Mouse (Mus musculus): ENCODE measurements around the gene Anxa7. TPM values are rescaled to one million over a fixed set of nuclear protein-coding genes. Genes with fewer than 3 reads are reported as not detected.

Anxa7 gene
- polyA plus RNA-seq (2015; fragmentation: Nextera tagmentation; extraction: Ambion mirVana): 41.2 and 41.5 TPM in 2 replicates

- Histone ChIP-seq H3K27me3 (no peaks in the 10 kb centered on the region), H3K4me3 (replicated peaks) (peak within 1 kb of the TSS; percentile 84), H3K36me3 (replicated peaks) (peaks cover 12% of the 10 kb centered on the region; the same call in 1 of the 2 replicates), H3K9ac (peak within 1 kb of the TSS; percentile 83), H3K9me3 (replicated peaks) (no peaks in the 10 kb centered on the region), H3K27ac (replicated peaks) (peak within 1 kb of the TSS; percentile 92), H3K4me2 (peak within 1 kb of the TSS; percentile 82), H3K4me1 (replicated peaks) (peaks cover 40% of the 10 kb centered on the region)
- under 1% methylated on average over 48 of the region's 48 CpGs for WGBS (ENCODE audit: insufficient replicate concordance)
- peak; percentile 80 for ATAC-seq (ENCODE audit: insufficient read depth)
These were observed at the start of gene Anxa7 for GRCm38 (mm10) chr14:20479291-20480194. Gene Anxa7, minus strand, starts transcription at chr14:20480133.

GRCm38 (mm10) chr14:20529643-20530042, 49.7 kb upstream of the Anxa7 start:
- no peak overlapping the region for H3K9ac ChIP-seq
- H3K4me3 ChIP-seq (replicated peaks): no peak overlapping the region
- WGBS (ENCODE audit: insufficient replicate concordance): 41% methylated on average over 4 of the region's 4 CpGs
- ATAC-seq (ENCODE audit: insufficient read depth): no peak
- no peaks in the 10 kb centered on the region for H3K4me1 ChIP-seq (replicated peaks)
- H3K27ac ChIP-seq (replicated peaks): no peak overlapping the region
- H3K9me3 ChIP-seq (replicated peaks): no peaks in the 10 kb centered on the region
- H3K27me3 ChIP-seq: no peaks in the 10 kb centered on the region
- no peak overlapping the region for H3K4me2 ChIP-seq
- peaks cover 13% of the 10 kb centered on the region for H3K36me3 ChIP-seq (replicated peaks)

- Histone ChIP-seq H3K4me3 (replicated peaks) (no peak overlapping the region), H3K27ac (replicated peaks) (no peak overlapping the region), H3K4me1 (replicated peaks) (no peaks in the 10 kb centered on the region), H3K9me3 (replicated peaks) (no peaks in the 10 kb centered on the region), H3K27me3 (no peaks in the 10 kb centered on the region), H3K36me3 (replicated peaks) (peaks cover 45% of the 10 kb centered on the region), H3K4me2 (no peak overlapping the region), H3K9ac (no peak overlapping the region)
- 91% methylated on average over 2 of the region's 2 CpGs for WGBS (ENCODE audit: insufficient replicate concordance)
- ATAC-seq (ENCODE audit: insufficient read depth): no peak
These were observed 40.2 kb upstream of the Anxa7 start for GRCm38 (mm10) chr14:20520179-20520578.

- H3K4me3 ChIP-seq (replicated peaks): no peak overlapping the region
- WGBS (ENCODE audit: insufficient replicate concordance): 85% methylated on average over 2 of the region's 2 CpGs
- H3K9me3 ChIP-seq (replicated peaks): no peaks in the 10 kb centered on the region
- H3K36me3 ChIP-seq (replicated peaks): peaks cover 29% of the 10 kb centered on the region
- no peak for ATAC-seq (ENCODE audit: insufficient read depth)
- no peak overlapping the region for H3K9ac ChIP-seq
- H3K27me3 ChIP-seq: no peaks in the 10 kb centered on the region
- no peak overlapping the region for H3K27ac ChIP-seq (replicated peaks)
- peaks cover 2% of the 10 kb centered on the region; the same call in 1 of the 2 replicates for H3K4me1 ChIP-seq (replicated peaks)
- no peak overlapping the region for H3K4me2 ChIP-seq
These were observed 28.5 kb upstream of the Anxa7 start for GRCm38 (mm10) chr14:20508424-20508823.

- WGBS (ENCODE audit: insufficient replicate concordance): 87% methylated on average over 10 of the region's 10 CpGs
- Histone ChIP-seq H3K27ac (replicated peaks) (no peak overlapping the region), H3K9ac (no peak overlapping the region), H3K36me3 (replicated peaks) (peaks cover 31% of the 10 kb centered on the region), H3K27me3 (no peaks in the 10 kb centered on the region), H3K4me3 (replicated peaks) (no peak overlapping the region), H3K9me3 (replicated peaks) (no peaks in the 10 kb centered on the region), H3K4me2 (no peak overlapping the region), H3K4me1 (replicated peaks) (no peaks in the 10 kb centered on the region)
- ATAC-seq (ENCODE audit: insufficient read depth): no peak
These were observed 23.0 kb upstream of the Anxa7 start for GRCm38 (mm10) chr14:20502966-20503365.

GRCm38 (mm10) chr14:20499982-20500381, 20.0 kb upstream of the Anxa7 start:
- Histone ChIP-seq H3K27me3 (no peaks in the 10 kb centered on the region), H3K4me3 (replicated peaks) (no peak overlapping the region), H3K36me3 (replicated peaks) (peaks cover 43% of the 10 kb centered on the region), H3K4me1 (replicated peaks) (0 out of 2 replicates have a peak, but pooled peaks cover 2% of the 10 kb centered on the region), H3K27ac (replicated peaks) (no peak overlapping the region), H3K9ac (no peak overlapping the region), H3K9me3 (replicated peaks) (no peaks in the 10 kb centered on the region), H3K4me2 (no peak overlapping the region)
- WGBS (ENCODE audit: insufficient replicate concordance): 81% methylated on average over 3 of the region's 3 CpGs
- no peak for ATAC-seq (ENCODE audit: insufficient read depth)

GRCm38 (mm10) chr14:20496603-20497002, 16.7 kb upstream of the Anxa7 start, which contains the start of gene Mss51:
Gene Mss51, minus strand, starts transcription at chr14:20496901.
- no peaks in the 10 kb centered on the region for H3K27me3 ChIP-seq
- no peak within 1 kb of the TSS for H3K9ac ChIP-seq
- no peak within 1 kb of the TSS for H3K4me3 ChIP-seq (replicated peaks)
- H3K4me2 ChIP-seq: no peak within 1 kb of the TSS
- H3K4me1 ChIP-seq (replicated peaks): 0 out of 2 replicates have a peak, but pooled peaks cover 2% of the 10 kb centered on the region
- no peaks in the 10 kb centered on the region for H3K9me3 ChIP-seq (replicated peaks)
- ATAC-seq (ENCODE audit: insufficient read depth): no peak
- WGBS (ENCODE audit: insufficient replicate concordance): 73% methylated on average over 2 of the region's 2 CpGs
- peaks cover 43% of the 10 kb centered on the region for H3K36me3 ChIP-seq (replicated peaks)
- no peak within 1 kb of the TSS for H3K27ac ChIP-seq (replicated peaks)

GRCm38 (mm10) chr14:20486031-20486430, 6.1 kb upstream of the Anxa7 start:
- WGBS (ENCODE audit: insufficient replicate concordance): 86% methylated on average over 5 of the region's 5 CpGs
- no peak for ATAC-seq (ENCODE audit: insufficient read depth)
- Histone ChIP-seq H3K4me2 (no peak overlapping the region), H3K4me3 (replicated peaks) (no peak overlapping the region), H3K36me3 (replicated peaks) (peaks cover 25% of the 10 kb centered on the region), H3K9ac (no peak overlapping the region), H3K27me3 (no peaks in the 10 kb centered on the region), H3K27ac (replicated peaks) (no peak overlapping the region), H3K4me1 (replicated peaks) (peaks cover 7% of the 10 kb centered on the region), H3K9me3 (replicated peaks) (no peaks in the 10 kb centered on the region)

- Histone ChIP-seq H3K4me1 (replicated peaks) (peaks cover 33% of the 10 kb centered on the region), H3K4me2 (no peak overlapping the region), H3K9ac (no peak overlapping the region), H3K27me3 (no peaks in the 10 kb centered on the region), H3K4me3 (replicated peaks) (no peak overlapping the region), H3K36me3 (replicated peaks) (peaks cover 19% of the 10 kb centered on the region), H3K9me3 (replicated peaks) (no peaks in the 10 kb centered on the region), H3K27ac (replicated peaks) (no peak overlapping the region)
- ATAC-seq (ENCODE audit: insufficient read depth): no peak
- WGBS (ENCODE audit: insufficient replicate concordance): 70% methylated on average over 7 of the region's 7 CpGs
These were observed 2.3 kb upstream of the Anxa7 start for GRCm38 (mm10) chr14:20482051-20482751.

GRCm38 (mm10) chr14:20481211-20481610, 1.3 kb upstream of the Anxa7 start:
- H3K4me3 ChIP-seq (replicated peaks): no peak overlapping the region
- H3K9ac ChIP-seq: no peak overlapping the region
- H3K27ac ChIP-seq (replicated peaks): no peak overlapping the region
- peaks cover 16% of the 10 kb centered on the region; the same call in 1 of the 2 replicates for H3K36me3 ChIP-seq (replicated peaks)
- H3K4me1 ChIP-seq (replicated peaks): peaks cover 40% of the 10 kb centered on the region
- H3K27me3 ChIP-seq: no peaks in the 10 kb centered on the region
- H3K4me2 ChIP-seq: peak overlapping the region; percentile 49
- 8% methylated on average over 5 of the region's 5 CpGs for WGBS (ENCODE audit: insufficient replicate concordance)
- H3K9me3 ChIP-seq (replicated peaks): no peaks in the 10 kb centered on the region
- no peak for ATAC-seq (ENCODE audit: insufficient read depth)

- peak overlapping the region; percentile 83 for H3K9ac ChIP-seq
- no peaks in the 10 kb centered on the region for H3K27me3 ChIP-seq
- 70% methylated on average over 1 of the region's 1 CpGs for WGBS (ENCODE audit: insufficient replicate concordance)
- no peak; the same call in 1 of the 2 replicates for ATAC-seq (ENCODE audit: insufficient read depth)
- peak overlapping the region; percentile 84 for H3K4me3 ChIP-seq (replicated peaks)
- peak overlapping the region; percentile 82 for H3K4me2 ChIP-seq
- H3K36me3 ChIP-seq (replicated peaks): peaks cover 19% of the 10 kb centered on the region; the same call in 1 of the 2 replicates
- H3K27ac ChIP-seq (replicated peaks): peak overlapping the region; percentile 92
- H3K9me3 ChIP-seq (replicated peaks): no peaks in the 10 kb centered on the region
- H3K4me1 ChIP-seq (replicated peaks): peaks cover 40% of the 10 kb centered on the region
These were observed 254 bp upstream of the Anxa7 start for GRCm38 (mm10) chr14:20480195-20480579.
